Mouse (Mus musculus): ENCODE measurements around the gene Vasn.
A peak's percentile ranks its signal among the peaks of the same experiment; 100 is the strongest.

Vasn gene

DNA sequence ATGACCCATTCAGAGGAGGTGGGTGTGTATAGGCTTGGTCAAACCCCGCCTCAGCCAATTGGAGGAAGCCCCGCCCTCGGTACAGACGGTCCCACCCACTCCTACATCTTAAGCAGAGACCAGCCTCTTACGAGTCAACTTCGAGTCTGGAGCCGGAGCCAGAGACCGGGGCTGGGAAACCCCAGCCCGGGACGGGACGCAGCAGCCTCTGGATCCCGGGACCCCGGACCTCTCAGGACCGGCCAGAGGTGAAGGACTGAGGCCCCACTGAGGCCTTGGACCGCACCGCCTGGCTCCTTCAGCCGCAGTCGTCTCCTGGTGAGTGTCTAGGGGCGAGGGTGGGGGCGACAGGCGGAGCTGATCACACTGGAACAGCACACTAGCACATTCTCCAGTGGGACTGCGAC, at the start of gene Vasn, which contains the start of gene Dnaja3:
TSS of gene Vasn (plus strand) at position 111 of the 407 bp plus-strand sequence.
TSS of gene Dnaja3 (plus strand) at position 159 of the 407 bp plus-strand sequence.
- DNase-seq (ENCODE audit: low spot score in 2 of 2): peak; percentile 68 to 70

DNA sequence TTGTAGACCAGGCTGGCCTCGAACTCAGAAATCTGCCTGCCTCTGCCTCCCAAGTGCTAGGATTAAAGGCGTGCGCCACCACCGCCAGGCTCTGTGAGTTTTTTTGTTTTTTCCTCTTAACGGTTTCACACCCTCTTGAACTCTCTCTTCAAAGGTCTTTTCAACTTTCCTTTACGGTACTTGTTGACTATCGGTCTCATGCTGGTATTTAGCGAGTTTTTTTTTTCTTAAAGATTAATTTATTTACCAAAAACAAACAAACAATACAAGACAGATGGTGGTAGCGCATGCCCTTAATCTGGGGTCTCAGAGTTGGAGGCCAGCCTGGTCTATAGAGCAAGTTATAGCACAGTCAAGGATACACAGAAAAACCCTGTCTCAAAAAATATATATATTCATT, 49.5 kb upstream of the Vasn start:
- DNase-seq (ENCODE audit: low spot score in 2 of 2): no peak

DNA sequence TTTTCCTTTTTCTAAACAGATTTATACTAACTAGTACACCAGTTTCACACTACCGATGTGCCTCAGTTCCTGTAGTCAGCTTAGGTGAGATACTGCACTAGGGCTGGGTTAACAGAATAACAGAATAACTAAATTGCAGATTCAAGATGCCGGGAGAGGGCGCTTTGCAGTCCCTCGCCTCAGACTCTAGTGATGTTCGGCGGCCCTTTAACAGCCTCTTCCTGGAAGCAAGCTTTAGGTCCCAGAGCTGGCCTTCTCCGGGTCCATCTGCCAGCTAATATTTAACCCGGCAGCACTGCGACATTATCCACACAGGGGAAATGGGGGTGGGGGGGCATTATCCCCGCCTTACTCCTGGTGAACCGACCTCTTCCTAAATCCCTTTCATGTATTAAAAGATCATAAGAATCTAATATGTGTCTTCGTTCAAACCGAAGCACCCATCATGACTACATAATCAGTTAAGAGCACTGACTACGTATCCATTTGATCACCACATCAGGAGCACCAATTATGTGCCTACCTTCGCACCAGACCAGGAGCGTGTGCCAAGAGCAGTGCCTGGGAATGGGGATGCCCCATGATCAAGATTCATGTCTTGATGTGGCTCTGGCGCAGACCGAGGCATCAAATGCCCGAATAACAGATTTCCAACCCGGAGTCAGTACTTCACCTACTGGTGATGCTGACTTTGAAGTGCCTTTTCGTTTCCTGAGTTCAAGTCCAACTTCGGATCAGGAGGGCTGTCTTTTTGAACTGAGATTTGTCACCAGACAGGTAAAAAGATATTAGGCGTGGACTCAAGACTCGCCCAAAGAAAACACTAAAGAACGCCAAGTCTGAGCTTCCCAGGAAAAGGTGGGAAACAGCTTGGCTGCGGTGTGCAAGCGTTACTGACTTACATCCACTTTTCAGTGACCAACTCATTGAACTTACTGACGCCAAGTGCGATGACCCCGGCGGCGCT, 46.5 kb upstream of the Vasn start:
- no peak for DNase-seq (ENCODE audit: low spot score in 2 of 2)

DNA sequence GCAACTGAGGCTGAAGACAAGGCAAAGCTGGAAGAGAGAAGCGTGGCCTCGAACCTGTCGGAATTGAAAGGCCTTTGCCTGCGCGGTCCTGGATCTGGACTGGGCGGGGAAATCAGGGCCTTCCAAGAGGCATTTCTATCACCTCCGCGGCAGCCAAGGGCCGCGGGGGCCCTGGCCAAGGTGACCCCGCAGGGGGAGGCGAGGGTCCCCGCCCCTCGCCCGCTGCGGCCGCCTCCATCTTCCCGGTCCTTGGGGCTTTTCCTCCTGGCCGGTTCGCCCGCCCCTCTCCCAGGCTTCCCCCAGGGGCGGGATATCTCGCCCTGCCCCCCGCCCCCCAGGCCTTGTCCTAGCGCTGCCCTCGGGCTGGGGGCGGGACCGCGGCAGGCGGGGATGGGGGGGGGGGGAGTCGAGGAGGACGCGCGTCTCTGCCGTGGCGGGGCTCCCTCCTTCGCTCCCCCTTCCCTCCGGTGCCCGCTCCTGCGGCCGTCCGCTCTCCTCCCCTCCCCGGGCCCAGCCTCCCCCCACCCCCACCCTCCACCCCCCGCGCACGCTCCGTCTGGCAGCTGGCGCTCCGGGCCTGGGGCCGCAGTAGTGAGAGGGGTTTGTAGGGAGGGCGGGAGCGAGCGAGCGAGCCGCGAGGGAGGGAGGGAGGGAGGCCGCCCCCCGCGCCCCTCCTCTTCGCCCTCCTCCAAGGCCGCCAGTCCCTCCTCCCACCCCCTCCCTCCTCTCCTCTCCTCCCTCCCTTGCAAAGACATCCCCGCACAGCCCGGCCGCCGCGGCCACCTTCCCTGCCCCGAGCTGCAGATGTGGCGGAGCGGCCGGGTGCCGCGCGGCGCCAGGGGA, 45.5 kb upstream of the Vasn start, which contains the start of gene Glis2:
TSS of gene Glis2 (plus strand) at position 743 of the 843 bp plus-strand sequence.
- no peak for DNase-seq (ENCODE audit: low spot score in 2 of 2)

DNA sequence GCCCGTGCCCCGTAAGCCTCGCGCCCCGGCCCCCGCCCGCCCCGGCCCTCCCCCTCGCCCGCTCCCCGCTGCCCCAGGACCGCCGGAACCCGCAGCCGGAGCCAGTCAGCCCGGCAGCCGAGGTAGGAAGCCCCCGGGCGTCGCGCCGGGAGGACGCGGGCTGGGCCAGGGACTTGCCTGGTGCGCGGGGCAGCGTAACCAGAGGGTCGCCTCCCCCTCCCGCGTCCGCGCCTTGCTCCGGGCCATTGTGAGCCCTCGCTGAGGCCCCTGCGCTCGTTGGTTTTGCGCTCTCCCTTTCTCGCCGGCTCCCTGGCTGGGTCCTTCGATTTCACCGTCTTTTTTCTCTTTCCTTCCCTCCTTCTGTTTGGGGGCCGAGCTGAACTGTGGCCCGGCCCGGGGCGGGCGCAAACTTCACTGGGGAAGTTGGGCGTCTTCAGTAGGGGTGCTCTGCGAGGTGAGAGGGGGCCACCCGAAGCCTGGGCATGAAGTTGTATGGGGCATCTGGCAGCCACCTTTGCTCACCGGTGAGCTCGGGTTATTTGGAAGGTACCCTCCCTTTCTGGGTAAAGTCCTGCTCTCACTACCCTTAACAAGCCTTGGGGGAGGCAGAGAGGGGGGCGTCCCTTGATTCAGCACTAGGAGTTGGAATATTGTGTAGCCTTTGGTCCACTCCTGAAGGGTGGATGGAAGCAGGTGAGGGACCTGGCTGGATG, 44.8 kb upstream of the Vasn start:
- DNase-seq (ENCODE audit: low spot score in 2 of 2): no peak

DNA sequence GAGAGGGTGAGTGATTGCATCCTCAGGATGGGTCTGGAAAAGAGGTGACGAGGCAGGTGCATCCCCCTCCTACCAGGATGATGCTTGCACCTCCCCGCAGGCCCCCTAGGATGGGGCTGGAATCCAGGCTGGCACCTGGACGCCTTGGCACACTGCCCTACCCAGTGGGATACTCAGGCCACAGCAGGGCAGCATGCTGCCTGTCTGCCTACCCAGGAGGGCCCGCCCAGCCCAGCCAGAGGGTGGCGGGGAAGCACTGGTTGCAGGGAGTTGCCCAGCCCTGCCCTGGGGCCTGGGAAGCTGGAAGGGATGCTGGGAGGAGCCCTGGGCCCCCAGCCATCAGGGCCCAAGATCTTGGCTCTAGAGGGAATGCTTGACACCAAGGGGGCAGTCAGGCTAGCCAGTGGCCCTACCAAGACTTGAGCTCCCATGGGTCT, 44.2 kb upstream of the Vasn start:
- no peak for DNase-seq (ENCODE audit: low spot score in 2 of 2)

DNA sequence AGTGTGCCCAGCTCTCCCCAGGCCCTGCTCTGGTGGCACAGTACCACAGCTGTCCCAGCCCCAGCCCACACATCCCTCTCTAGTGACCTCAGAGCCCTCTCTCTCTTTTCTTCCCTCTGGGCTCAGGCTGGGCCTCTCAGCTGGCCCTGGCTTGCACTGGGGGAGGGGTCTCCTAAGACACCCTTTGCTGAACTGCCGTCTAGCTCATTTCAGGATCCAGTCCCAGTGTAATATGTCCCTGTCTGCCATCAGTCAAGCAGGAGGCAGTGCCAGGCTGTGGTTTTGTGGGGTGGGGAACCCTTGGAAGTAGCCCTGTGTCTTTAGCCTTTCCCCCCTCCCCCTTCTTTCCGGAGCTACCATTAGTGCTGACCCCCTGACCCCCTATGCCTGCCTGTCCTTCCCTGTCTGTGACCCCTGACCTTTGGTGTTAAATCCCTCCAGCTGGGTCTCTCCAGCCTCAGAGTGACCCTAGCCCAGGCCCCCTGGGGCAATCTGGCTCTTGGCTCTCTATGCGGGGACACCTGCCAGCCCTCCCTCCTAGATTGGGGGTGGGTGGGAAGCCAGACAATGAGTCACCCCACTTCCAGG, 43.5 kb upstream of the Vasn start:
- DNase-seq (ENCODE audit: low spot score in 2 of 2): no peak

DNA sequence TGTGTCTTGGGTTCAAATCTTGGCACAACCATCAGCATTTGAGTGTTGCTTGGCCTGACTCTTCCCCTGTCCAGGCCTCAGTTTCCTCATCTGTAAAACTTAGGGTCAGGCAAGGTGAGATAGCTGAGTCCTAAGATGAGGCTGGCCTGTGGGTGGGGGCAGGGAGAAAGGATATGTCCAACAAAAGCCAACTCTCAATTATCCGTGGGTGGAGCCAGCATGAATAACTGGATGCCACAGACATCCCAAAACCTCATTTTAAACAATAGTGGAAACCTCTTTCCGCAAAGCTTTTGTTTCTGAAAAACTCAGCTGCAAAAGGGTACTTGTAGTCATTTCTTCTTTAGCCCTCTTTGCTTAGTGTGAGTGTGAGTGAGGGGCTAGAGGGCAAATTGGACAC, 42.9 kb upstream of the Vasn start:
- no peak for DNase-seq (ENCODE audit: low spot score in 2 of 2)

DNA sequence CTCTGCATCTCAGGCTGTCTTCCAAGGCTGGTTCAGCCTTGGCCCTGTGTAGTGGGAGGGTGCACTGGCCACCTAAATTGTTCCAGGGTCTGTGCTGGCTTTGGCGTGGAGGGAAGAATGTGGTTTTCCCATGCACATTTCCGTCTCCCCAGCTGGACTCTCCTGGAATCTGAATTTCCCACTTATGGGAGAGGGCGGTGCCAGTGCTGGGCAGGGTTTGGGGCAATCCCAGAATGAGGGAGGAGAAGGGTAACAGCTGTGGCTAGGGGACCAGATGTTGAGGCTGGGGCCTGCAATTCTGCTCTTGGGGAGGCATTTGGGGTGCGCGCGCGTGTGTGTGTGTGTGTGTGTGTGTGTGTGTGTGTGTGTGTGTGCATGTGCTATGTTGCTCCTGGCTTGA, 42.4 kb upstream of the Vasn start:
- DNase-seq (ENCODE audit: low spot score in 2 of 2): no peak

DNA sequence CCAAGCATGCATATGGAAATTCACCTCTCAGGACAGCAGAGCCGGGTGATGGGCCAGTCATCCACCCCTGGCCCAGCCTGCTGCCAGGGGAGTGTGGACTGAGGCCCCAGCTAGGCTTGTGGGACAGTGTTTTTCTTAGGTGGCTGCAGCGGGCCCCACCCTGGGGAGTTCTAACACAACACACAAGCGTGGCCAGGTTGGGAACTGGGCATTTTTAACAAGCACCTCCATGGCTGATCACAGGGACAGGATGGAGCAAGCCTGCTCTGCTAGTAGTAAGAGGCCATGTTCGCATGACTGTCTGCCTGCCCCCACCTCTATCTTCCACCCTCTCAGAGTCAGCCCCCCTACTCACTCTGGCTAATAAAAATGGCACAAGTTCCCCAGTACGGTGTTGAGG, 41.7 kb upstream of the Vasn start:
- no peak for DNase-seq (ENCODE audit: low spot score in 2 of 2)

DNA sequence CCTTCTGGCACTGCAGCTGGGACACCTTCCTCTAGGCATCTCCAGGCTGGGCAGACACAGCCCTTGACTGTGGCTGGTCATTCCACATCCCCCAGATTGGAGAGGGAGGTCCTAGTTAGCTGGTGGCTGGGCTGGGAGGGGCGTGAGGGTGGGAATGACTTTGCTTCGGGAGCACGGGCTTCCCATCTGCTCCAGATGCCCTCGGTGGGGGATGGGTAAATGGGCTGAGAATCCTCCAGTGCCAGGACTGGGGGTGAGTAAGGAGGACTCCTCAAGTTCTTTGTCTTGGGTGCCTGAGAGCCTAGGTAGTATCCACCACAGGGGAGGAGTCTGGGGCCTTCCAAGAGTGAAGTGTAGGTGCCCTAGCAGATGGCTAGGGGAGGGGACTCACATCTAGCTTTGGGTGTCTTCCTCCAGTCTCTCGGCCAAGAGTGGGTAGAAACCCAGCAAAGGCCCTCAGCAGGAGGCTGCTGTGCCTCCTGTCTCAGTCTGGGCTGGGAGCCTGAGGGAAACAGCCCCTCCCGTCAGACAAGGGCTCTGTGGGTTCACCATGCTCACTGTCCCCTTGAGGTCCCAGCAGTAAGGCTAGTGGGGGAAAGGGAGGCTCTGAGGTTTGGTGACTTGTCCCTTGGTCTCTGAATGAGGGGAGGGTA, 40.7 kb upstream of the Vasn start:
- no peak for DNase-seq (ENCODE audit: low spot score in 2 of 2)

DNA sequence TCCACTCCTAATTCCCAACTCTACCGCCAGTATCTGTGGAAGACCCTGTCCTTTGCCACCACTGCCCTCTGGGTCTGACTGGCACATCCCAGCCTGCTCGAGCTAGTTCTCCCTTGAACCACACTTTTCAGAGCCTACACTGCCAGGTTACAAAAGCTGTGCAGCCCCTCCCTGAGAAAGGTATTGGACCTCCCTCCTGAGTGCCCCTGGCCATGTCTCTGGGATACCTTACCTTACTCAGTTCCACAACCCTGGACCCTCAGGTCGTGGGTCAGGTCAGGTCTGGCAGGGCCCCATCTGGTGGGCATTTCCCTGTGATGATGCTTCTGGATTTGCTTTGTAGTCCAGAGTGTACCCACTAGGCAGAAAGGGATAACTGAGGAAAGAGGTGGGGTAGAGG, 40.1 kb upstream of the Vasn start:
- no peak for DNase-seq (ENCODE audit: low spot score in 2 of 2)

DNA sequence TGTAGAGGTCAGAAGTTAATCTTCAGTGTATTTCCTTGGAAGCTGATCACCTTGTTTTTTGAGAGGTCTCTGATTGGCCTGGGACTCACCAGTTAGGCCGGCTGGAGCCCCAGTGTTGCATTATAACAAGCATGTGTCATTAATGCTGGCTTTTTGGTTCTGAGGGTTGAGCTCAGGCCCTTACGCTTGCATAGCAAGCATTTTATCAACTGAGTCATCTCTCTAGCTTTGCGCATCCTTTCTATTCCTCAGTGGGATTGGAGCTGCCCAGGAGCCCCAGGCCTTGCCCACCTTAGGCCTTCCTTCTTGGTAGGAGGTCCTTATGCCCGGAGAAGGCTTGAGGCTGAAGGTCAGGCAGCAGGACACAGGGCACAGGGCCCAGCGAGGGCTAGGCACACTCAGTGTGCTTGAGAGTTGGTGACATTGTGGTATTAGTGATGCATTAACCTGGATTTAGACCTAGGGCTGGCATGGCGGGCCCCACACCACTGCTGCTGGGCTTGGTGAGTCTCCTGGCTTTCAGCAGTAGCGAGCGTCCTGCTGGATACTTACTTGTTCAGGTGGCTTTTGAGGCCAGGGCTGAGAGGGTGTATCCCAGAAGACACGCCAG, 38.9 kb upstream of the Vasn start:
- no peak for DNase-seq (ENCODE audit: low spot score in 2 of 2)

DNA sequence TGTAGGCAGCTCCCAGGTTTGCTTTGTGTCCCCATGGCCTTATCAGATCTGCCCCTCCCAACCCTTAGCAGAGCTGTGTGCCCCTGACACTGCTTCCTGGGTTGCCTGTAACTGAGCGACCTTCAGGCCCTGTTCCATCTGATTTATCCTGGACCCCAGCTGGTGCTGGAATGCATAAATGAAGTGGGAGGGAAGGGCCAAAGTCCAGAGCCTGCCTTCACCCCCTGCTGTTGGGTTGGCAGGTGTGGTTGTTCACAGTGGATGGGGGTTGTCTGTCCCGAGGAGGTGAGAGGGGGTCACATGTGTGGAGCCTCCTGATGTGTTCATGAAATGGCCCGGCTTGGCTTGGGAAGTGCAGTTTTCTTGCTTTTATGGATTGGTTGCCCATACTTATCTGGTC, 37.6 kb upstream of the Vasn start:
- no peak for DNase-seq (ENCODE audit: low spot score in 2 of 2)

DNA sequence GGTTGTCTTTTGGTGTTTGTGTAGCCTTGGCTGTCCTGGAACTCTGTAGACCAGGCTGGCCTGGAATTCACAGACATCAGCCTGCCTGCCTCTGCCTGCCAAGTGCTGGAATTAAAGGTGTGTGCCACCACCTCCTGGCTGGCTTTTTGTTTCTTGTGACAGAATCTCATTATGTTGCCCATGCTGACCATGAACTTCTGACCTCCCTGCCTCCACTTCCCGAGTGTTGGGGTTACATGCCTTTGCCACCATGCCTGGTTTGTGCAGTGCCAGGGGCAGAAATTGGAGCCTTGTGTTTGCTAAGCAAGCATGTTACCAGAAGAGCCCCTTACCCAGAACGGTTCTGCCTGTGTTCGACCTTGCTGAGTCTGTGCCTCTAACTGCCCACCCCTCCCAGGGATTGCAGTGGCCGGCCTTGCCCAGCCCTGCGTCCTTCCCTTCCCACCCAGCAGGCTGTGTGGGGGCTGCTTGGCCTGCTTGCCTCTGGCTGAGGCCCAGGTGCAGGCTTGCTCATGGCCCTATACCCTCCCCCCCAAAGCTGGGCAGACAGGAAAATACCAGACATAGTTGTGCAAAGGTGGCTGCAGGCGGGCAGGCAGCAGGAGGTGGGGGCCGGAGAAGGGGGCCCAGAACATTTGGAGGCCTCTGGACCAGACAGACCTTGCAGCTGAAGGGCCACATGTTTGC, 36.8 kb upstream of the Vasn start:
- no peak for DNase-seq (ENCODE audit: low spot score in 2 of 2)

DNA sequence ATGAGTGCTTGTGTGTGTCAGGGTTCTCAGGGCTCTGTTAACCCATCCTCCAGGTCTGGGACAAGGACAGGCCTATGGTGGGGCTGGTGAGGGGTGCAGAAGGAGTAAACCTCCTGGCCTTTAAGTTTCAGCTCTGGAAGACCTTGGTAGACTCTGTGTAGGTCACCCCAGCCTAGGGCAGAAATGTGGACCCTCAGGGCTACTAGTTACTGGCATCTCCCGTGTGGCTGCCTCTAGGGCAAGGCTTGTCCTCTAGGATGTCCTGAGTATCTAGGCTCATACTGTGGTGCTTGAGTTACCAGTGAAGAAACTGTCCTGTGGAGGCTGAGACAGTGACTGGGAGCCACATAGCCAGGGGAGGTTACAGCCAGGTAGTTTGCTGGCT, 36.3 kb upstream of the Vasn start:
- no peak for DNase-seq (ENCODE audit: low spot score in 2 of 2)

DNA sequence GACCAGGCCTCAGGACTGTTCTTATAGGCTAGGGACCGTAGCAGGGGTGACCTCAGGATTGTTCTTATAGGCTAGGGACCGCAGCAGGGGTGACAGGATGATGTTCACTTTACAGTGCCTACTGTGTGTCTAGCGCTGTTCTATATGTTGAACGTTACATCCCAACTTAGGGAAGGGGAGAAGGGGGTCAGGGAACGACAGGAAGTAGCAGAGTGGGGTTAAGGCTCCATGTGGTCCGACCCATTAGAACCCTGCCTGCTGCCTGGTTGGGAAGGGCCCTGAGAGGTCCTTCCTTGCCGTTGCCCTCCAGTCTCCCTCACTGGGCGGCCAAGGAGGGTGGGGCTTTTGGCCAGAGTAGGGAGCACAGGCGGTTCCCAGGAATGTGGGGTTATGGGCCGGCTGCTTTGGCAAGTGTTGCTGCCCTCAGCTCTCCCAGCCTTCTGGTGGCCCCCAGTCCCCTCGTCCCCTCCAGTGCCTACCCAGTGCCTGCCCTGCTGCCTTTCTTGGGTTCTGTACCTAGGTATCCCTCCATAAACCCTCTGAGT, 35.4 kb upstream of the Vasn start:
- no peak for DNase-seq (ENCODE audit: low spot score in 2 of 2)

DNA sequence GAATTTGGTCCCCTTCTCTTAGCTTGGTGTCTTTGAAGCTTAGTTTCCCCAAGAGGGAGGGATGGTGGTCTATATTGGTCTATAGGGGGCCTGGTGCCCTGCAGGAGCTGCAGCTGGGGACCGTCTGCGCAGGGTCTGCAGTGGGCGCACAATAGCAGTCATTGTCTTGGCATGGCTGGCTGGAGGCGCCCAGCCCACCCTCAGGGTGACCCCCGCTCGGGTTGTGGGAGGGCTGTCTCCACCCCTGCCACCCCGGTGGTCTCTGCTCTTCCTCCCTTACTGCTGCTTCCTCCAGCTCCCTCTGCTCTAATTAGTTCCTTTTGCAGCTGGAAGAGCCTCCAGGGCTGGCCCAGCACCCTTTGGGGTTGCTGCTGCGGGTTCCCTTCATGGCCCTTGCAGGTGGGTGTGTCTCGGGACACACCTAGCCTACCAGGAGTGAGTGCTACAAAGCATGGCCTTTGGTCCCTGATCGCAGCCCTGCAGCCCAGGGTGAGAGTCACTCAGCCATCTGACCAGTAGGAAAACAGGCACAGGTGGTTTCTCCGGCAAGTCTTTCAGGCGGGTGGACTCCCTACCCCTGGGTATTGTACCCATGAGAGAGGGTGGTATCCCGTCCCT, 34.1 kb upstream of the Vasn start:
- DNase-seq (ENCODE audit: low spot score in 2 of 2): no peak

DNA sequence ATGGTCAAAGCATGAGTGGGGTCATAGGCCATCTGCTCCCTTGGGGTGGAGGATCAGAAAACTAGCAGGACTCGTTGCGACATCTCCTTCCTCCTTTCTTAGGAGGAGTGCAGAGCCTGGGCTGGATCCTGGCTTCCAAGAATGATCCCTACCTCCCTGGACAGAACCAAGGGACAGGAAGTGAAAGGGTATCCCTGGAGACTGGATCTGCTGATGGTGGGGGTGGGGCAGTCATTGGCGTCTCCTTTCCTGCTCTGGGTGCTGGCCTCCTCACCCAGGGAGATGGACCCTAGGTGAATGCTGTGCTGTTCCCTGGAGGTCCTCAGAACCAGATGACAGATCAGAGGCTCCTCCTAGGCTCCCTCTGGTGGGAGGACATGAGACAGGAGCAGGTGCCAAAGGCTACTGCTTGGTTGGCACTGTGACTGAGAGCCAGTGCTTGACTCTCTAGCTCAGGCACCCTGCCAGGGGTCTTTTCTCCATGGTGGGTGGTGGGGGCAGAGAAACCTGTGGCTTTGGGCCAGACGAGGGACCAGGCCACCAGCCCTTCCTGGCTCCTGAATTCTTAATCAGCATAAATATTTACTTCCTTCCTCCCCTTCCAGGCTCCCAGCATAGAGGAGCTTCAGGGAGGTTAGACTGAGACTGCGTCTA, 33.2 kb upstream of the Vasn start:
- DNase-seq (ENCODE audit: low spot score in 2 of 2): no peak

All from frontal cortex, postnatal 14 days (tissue).